Mouse (Mus musculus): ENCODE data around the gene Snph. TPM values are rescaled to one million over a fixed set of nuclear protein-coding genes. Genes with fewer than 3 reads are reported as not detected.

The Snph gene
- total and polyA plus RNA-seq, 2 experiments from 2014 or later = 18.3 to 39.6 TPM

DNA sequence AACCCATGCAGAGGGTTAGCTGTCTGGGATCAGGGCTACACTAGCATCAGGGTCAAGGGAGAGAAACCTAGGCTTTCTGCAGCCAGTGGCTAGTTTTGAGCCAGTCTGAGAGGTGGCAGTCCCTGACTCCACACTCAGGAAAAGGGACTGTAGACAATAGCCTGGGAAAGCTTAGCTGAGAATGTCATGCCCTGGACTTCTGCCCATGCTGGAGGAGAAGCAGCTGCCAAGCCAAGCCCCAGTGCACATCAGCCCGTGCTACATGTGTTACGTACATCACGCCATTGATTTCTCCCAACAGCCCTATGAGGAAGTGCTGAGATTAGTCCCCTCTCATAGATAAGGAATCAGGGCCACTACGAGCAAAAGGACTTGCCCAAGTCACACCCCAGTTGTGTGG lies 30.3 kb downstream of the Snph start:
- Histone ChIP-seq H3K36me3 (ENCODE audit: insufficient read depth) (peaks cover 16% of the 10 kb centered on the region), H3K9me3 (ENCODE audit: low read length) (no peaks in the 10 kb centered on the region), H3K4me2 (ENCODE audit: low read depth) (no peak overlapping the region), H3K27ac (ENCODE audit: low read depth, low read length) (no peak overlapping the region), H3K27me3 (ENCODE audit: insufficient read depth, low read length) (no peaks in the 10 kb centered on the region), H3K9ac (no peak overlapping the region), H3K4me1 (ENCODE audit: insufficient read depth) (peaks cover 13% of the 10 kb centered on the region; the same call in 1 of the 2 replicates), H3K4me3 (ENCODE audit: low read depth, low read length) (no peak overlapping the region)
- ATAC-seq (no peak), DNase-seq (no peak)
- no peak for TF ChIP-seq CTCF (IDR thresholded peaks at IDR 0.05; ENCODE audit: low read depth)
- WGBS = 67% methylated on average over 4 of the region's 4 CpGs

DNA sequence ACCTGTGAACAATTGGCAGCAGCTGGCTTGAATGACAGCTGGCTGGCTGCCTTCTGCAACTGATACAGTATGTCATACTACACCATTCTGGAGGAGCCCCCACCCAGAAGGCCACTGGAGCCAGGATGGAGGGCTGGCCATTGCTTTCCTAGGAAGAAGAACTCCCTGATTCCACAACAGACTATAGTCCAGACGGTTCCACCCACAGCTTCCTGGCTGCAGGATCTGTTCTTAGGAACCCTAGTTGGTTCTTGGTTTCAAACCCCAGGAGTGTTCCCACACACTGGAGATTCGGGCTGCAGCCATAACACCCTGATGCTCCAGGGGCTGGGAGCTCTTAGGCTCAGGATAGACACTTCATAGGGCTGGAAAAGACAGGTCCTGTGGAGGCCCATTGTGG lies 34.3 kb downstream of the Snph start:
- WGBS = 82% methylated on average over 2 of the region's 2 CpGs
- TF ChIP-seq CTCF (IDR thresholded peaks at IDR 0.05; ENCODE audit: low read depth) = no peak
- no peak for ATAC-seq

DNA sequence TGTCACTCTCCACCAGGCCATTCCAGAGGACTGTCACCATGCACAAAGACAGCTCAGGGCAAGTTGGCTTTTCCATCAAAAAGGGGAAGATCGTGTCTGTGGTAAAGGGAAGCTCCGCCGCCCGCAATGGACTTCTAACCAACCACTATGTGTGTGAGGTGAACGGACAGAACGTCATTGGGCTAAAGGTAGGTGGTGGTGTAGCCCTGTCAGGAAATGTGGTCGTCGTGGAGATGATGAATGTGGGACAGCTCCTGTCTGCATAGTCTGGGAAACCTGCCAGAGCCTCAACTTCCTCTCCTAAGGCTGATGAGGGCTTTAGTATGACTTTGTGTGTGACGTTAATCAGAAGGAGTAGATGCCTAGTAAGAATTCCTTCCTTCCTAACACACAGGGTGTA lies 45.1 kb downstream of the Snph start:
- Histone ChIP-seq H3K4me3 (ENCODE audit: low read depth, low read length) (no peak overlapping the region), H3K4me1 (ENCODE audit: insufficient read depth) (no peaks in the 10 kb centered on the region), H3K4me2 (ENCODE audit: low read depth) (no peak overlapping the region), H3K36me3 (ENCODE audit: insufficient read depth) (peaks cover 3% of the 10 kb centered on the region; the same call in 1 of the 2 replicates), H3K9me3 (ENCODE audit: low read length) (no peaks in the 10 kb centered on the region), H3K9ac (no peak overlapping the region), H3K27ac (ENCODE audit: low read depth, low read length) (no peak overlapping the region), H3K27me3 (ENCODE audit: insufficient read depth, low read length) (no peaks in the 10 kb centered on the region)
- WGBS = 78% methylated on average over 9 of the region's 9 CpGs
- ATAC-seq (no peak), DNase-seq (no peak)
- TF ChIP-seq CTCF (IDR thresholded peaks at IDR 0.05; ENCODE audit: low read depth) = no peak

More for the DNA sequence above, 34.3 kb downstream of the Snph start:
- Histone ChIP-seq H3K4me2 (ENCODE audit: low read depth) (no peak overlapping the region), H3K4me3 (ENCODE audit: low read depth, low read length) (no peak overlapping the region), H3K36me3 (ENCODE audit: insufficient read depth) (peaks cover 46% of the 10 kb centered on the region), H3K27ac (ENCODE audit: low read depth, low read length) (no peak overlapping the region), H3K27me3 (ENCODE audit: insufficient read depth, low read length) (no peaks in the 10 kb centered on the region), H3K9me3 (ENCODE audit: low read length) (no peaks in the 10 kb centered on the region), H3K9ac (no peak overlapping the region), H3K4me1 (ENCODE audit: insufficient read depth) (no peaks in the 10 kb centered on the region)
- no peak for DNase-seq

DNA sequence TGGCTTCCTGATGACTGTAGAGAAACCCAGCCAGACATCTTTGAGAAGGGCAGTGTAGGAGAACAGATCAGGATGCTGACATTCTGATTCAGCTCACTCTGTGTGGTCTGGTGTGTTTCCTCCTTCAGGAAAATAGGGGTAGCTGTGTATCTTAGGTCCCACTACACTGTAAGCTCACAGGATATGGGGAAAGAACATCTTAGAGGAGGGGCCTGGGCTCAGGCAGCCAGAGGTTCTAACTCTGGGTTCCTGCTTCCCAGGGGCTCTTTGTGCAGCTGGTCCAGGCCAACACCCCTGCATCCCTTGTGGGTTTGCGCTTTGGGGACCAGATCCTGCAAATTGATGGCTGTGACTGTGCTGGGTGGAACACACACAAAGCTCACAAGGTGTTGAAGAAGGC lies 45.6 kb downstream of the Snph start:
- H3K27ac ChIP-seq (ENCODE audit: low read depth, low read length) = no peak overlapping the region
- no peaks in the 10 kb centered on the region for H3K4me1 ChIP-seq (ENCODE audit: insufficient read depth)
- H3K9ac ChIP-seq = no peak overlapping the region
- DNase-seq (no peak), ATAC-seq (no peak)
- H3K4me3 ChIP-seq (ENCODE audit: low read depth, low read length) = no peak overlapping the region
- H3K27me3 ChIP-seq (ENCODE audit: insufficient read depth, low read length) = no peaks in the 10 kb centered on the region
- no peak for TF ChIP-seq CTCF (IDR thresholded peaks at IDR 0.05; ENCODE audit: low read depth)
- no peak overlapping the region for H3K4me2 ChIP-seq (ENCODE audit: low read depth)
- H3K9me3 ChIP-seq (ENCODE audit: low read length) = no peaks in the 10 kb centered on the region
- WGBS = 100% methylated on average over 1 of the region's 1 CpGs
- H3K36me3 ChIP-seq (ENCODE audit: insufficient read depth) = peaks cover 3% of the 10 kb centered on the region; the same call in 1 of the 2 replicates

DNA sequence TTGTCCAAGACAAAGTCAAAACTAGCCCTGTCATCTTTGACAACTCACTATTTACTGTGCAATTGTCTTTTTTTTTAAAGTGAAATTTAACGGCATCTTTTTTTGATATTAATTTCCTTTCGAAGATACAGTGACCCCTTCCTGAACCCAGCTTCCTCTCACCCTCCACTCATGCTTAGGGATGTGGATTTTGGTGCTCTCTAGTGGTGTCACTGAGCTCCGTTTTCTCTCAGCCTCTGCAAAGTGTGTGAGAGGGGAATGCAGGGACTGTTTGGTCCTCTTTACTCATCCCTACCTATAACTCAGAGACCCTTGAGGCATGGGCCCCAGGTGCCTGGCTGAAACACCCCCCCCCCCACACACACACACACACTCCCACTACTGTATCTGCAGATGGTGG lies 46.5 kb downstream of the Snph start:
- ATAC-seq (peak; percentile 57; the same call in 1 of the 2 replicates), DNase-seq (no peak)
- Histone ChIP-seq H3K4me3 (ENCODE audit: low read depth, low read length) (no peak overlapping the region), H3K9me3 (ENCODE audit: low read length) (no peaks in the 10 kb centered on the region), H3K4me1 (ENCODE audit: insufficient read depth) (no peaks in the 10 kb centered on the region), H3K9ac (no peak overlapping the region), H3K27me3 (ENCODE audit: insufficient read depth, low read length) (no peaks in the 10 kb centered on the region), H3K4me2 (ENCODE audit: low read depth) (no peak overlapping the region), H3K36me3 (ENCODE audit: insufficient read depth) (no peaks in the 10 kb centered on the region), H3K27ac (ENCODE audit: low read depth, low read length) (no peak overlapping the region)
- WGBS = 65% methylated on average over 3 of the region's 3 CpGs
- TF ChIP-seq CTCF (IDR thresholded peaks at IDR 0.05; ENCODE audit: low read depth) = peak; percentile 43

DNA sequence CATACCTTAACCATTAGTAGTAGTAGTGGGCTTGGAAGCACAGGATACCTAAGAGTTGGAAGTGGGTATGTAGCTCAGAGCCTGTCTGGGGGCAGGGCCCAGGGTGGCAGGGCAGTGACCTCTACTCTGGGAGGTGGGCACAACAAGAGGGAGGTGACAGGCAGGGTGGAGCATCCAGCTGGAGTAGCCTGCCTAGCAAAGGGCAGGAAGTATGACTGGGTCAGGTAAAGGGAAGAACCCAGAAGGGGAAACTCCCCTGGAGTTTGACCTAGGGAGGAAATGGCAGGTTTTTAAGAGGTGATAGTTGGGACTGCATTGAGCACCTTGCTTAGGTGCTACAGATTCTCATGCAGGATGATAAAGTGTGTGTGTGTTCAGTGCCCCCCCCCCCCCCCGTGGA lies 51.4 kb downstream of the Snph start:
- Histone ChIP-seq H3K36me3 (ENCODE audit: insufficient read depth) (no peaks in the 10 kb centered on the region), H3K9ac (no peak overlapping the region), H3K27me3 (ENCODE audit: insufficient read depth, low read length) (no peaks in the 10 kb centered on the region), H3K27ac (ENCODE audit: low read depth, low read length) (no peak overlapping the region), H3K4me1 (ENCODE audit: insufficient read depth) (0 out of 2 replicates have a peak, but pooled peaks cover 5% of the 10 kb centered on the region), H3K9me3 (ENCODE audit: low read length) (no peaks in the 10 kb centered on the region), H3K4me3 (ENCODE audit: low read depth, low read length) (no peak overlapping the region), H3K4me2 (ENCODE audit: low read depth) (no peak overlapping the region)
- WGBS = 27% methylated on average over 1 of the region's 1 CpGs
- ATAC-seq (no peak), DNase-seq (no peak)
- TF ChIP-seq CTCF (IDR thresholded peaks at IDR 0.05; ENCODE audit: low read depth) = no peak

DNA sequence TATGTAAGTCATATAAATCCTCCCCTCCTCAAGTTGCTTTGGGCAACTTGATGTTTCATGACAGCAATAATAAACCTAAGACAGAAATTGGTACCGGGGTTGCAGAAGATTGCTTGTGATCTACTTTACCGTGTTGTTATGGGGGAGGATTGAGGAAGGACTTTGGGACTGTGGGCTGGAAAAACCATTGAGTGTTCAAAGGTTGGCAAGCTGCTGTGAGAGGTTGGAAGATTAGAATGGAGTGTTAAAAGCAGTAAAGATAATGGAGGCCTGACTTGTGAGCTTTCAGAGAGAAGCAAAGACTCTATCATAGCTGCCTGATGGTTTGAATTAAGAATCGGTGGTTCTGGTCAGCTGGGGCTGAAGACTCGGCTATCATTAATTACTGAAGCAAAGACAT lies 53.2 kb downstream of the Snph start:
- Histone ChIP-seq H3K27ac (ENCODE audit: low read depth, low read length) (no peak overlapping the region), H3K4me2 (ENCODE audit: low read depth) (no peak overlapping the region), H3K27me3 (ENCODE audit: insufficient read depth, low read length) (no peaks in the 10 kb centered on the region), H3K4me3 (ENCODE audit: low read depth, low read length) (no peak overlapping the region), H3K4me1 (ENCODE audit: insufficient read depth) (peaks cover 11% of the 10 kb centered on the region; the same call in 1 of the 2 replicates), H3K9me3 (ENCODE audit: low read length) (no peaks in the 10 kb centered on the region), H3K36me3 (ENCODE audit: insufficient read depth) (no peaks in the 10 kb centered on the region), H3K9ac (no peak overlapping the region)
- no peak for ATAC-seq
- TF ChIP-seq CTCF (IDR thresholded peaks at IDR 0.05; ENCODE audit: low read depth) = no peak
- DNase-seq = no peak
- 87% methylated on average over 4 of the region's 4 CpGs for WGBS
